Mouse (Mus musculus): ENCODE data around the gene Samd7. TPM values are rescaled to one million over a fixed set of nuclear protein-coding genes. Genes with fewer than 3 reads are reported as not detected.

The Samd7 gene
- polyA plus RNA-seq, 1 experiment, result 0.02 TPM

DNA sequence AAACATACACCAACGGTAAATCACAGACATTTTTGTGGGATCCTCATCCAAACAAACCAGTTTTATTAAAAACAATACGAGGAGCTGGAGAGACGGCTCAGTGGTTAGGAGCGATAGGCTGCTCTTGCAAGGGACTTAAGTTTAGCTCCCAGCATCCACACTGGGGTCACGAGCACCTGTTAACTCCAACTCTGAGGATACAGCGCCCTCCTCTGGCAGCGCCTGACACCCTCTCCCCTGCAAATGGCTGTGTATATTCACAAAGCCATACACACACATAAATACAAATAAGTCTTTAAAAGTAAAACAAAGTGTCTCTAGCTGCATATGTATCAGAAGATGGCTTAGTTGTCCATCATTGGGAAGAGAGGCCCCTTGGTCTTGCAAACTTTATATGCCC is 20.6 kb upstream of the Samd7 start:
- H3K27ac ChIP-seq (ENCODE audit: insufficient read depth, low read length), result no peak overlapping the region
- WGBS, result 82% methylated on average over 7 of the region's 7 CpGs
- no peaks in the 10 kb centered on the region for H3K4me1 ChIP-seq (ENCODE audit: control insufficient read depth, insufficient read depth, insufficient read length)
- TF ChIP-seq CTCF (IDR thresholded peaks at IDR 0.05; ENCODE audit: extremely low read depth, insufficient read depth, insufficient read length, insufficient replicate concordance) (no peak), POLR2A (IDR thresholded peaks at IDR 0.05; ENCODE audit: low read depth, low read length) (no peak)
- DNase-seq (ENCODE audit: low read depth in 1 of 2, low spot score in 2 of 2), result no peak
- H3K27me3 ChIP-seq (ENCODE audit: control insufficient read depth, insufficient read depth, low read length), result no peaks in the 10 kb centered on the region
- no peak overlapping the region for H3K4me3 ChIP-seq (ENCODE audit: extremely low read depth, insufficient read depth, insufficient read length)
- no peaks in the 10 kb centered on the region for H3K36me3 ChIP-seq (ENCODE audit: control insufficient read depth, insufficient read depth, low read length)

GRCm38 (mm10) chr3:30727209-30727608 is 18.9 kb upstream of the Samd7 start:
- no peaks in the 10 kb centered on the region for H3K27me3 ChIP-seq (ENCODE audit: control insufficient read depth, insufficient read depth, low read length)
- no peaks in the 10 kb centered on the region for H3K4me1 ChIP-seq (ENCODE audit: control insufficient read depth, insufficient read depth, insufficient read length)
- no peak overlapping the region for H3K4me3 ChIP-seq (ENCODE audit: extremely low read depth, insufficient read depth, insufficient read length)
- 78% methylated on average over 4 of the region's 4 CpGs for WGBS
- DNase-seq (ENCODE audit: low read depth in 1 of 2, low spot score in 2 of 2), result no peak
- H3K27ac ChIP-seq (ENCODE audit: insufficient read depth, low read length), result no peak overlapping the region
- no peaks in the 10 kb centered on the region for H3K36me3 ChIP-seq (ENCODE audit: control insufficient read depth, insufficient read depth, low read length)
- TF ChIP-seq POLR2A (IDR thresholded peaks at IDR 0.05; ENCODE audit: low read depth, low read length), result no peak
- TF ChIP-seq CTCF (IDR thresholded peaks at IDR 0.05; ENCODE audit: extremely low read depth, insufficient read depth, insufficient read length, insufficient replicate concordance), result no peak

DNA sequence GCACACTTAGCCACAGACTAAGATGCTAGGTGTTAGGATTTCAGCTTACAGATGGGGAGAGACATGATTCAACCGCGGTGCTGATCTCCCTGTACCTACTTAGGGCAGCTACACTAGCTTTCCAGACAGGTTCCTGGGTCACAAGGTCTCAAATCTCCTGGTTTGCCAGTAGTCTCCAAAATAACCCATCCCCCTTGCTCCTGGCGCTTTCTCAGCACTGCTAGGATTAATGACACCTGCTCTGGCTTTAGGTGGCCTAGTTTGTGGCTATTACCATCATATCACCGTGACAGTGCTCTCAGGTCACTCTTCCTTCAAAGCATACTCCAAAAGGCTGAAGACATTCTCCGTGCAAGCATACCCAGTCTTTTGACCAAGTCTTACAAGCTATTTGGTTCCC is 17.0 kb upstream of the Samd7 start:
- H3K36me3 ChIP-seq (ENCODE audit: control insufficient read depth, insufficient read depth, low read length), result no peaks in the 10 kb centered on the region
- no peak overlapping the region for H3K4me3 ChIP-seq (ENCODE audit: extremely low read depth, insufficient read depth, insufficient read length)
- H3K27me3 ChIP-seq (ENCODE audit: control insufficient read depth, insufficient read depth, low read length), result no peaks in the 10 kb centered on the region
- no peak for DNase-seq (ENCODE audit: low read depth in 1 of 2, low spot score in 2 of 2)
- H3K27ac ChIP-seq (ENCODE audit: insufficient read depth, low read length), result no peak overlapping the region
- WGBS, result 90% methylated on average over 5 of the region's 5 CpGs
- TF ChIP-seq CTCF (IDR thresholded peaks at IDR 0.05; ENCODE audit: extremely low read depth, insufficient read depth, insufficient read length, insufficient replicate concordance) (no peak), POLR2A (IDR thresholded peaks at IDR 0.05; ENCODE audit: low read depth, low read length) (no peak)
- H3K4me1 ChIP-seq (ENCODE audit: control insufficient read depth, insufficient read depth, insufficient read length), result no peaks in the 10 kb centered on the region

DNA sequence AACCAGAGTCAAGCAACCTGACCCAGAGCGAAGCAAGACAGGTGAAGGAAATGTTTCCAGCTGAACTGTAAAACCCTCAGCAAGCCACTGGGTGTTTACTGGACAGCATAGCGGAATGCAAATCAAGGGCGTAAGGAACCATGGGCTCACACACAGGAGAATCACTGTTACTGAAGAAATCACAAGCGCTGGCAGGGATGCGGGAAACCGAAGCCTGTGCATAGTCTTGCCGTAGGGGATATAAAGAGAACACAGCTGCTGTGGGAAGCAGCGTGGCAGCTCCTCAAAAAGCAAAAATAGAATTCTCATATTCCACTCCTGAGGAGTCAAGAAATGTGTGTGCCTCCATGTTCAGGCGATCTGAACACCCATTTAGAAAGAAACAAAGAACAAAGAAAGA is 9.3 kb upstream of the Samd7 start:
- Histone ChIP-seq H3K4me3 (ENCODE audit: extremely low read depth, insufficient read depth, insufficient read length) (no peak overlapping the region), H3K27ac (ENCODE audit: insufficient read depth, low read length) (no peak overlapping the region), H3K36me3 (ENCODE audit: control insufficient read depth, insufficient read depth, low read length) (no peaks in the 10 kb centered on the region), H3K4me1 (ENCODE audit: control insufficient read depth, insufficient read depth, insufficient read length) (no peaks in the 10 kb centered on the region), H3K27me3 (ENCODE audit: control insufficient read depth, insufficient read depth, low read length) (no peaks in the 10 kb centered on the region)
- no peak for DNase-seq (ENCODE audit: low read depth in 1 of 2, low spot score in 2 of 2)
- WGBS, result 91% methylated on average over 9 of the region's 9 CpGs
- TF ChIP-seq POLR2A (IDR thresholded peaks at IDR 0.05; ENCODE audit: low read depth, low read length) (no peak), CTCF (IDR thresholded peaks at IDR 0.05; ENCODE audit: extremely low read depth, insufficient read depth, insufficient read length, insufficient replicate concordance) (no peak)

GRCm38 (mm10) chr3:30741306-30741705 is 4.8 kb upstream of the Samd7 start:
- H3K36me3 ChIP-seq (ENCODE audit: control insufficient read depth, insufficient read depth, low read length), result no peaks in the 10 kb centered on the region
- 84% methylated on average over 6 of the region's 6 CpGs for WGBS
- no peak overlapping the region for H3K27ac ChIP-seq (ENCODE audit: insufficient read depth, low read length)
- TF ChIP-seq CTCF (IDR thresholded peaks at IDR 0.05; ENCODE audit: extremely low read depth, insufficient read depth, insufficient read length, insufficient replicate concordance) (no peak), POLR2A (IDR thresholded peaks at IDR 0.05; ENCODE audit: low read depth, low read length) (no peak)
- no peak for DNase-seq (ENCODE audit: low read depth in 1 of 2, low spot score in 2 of 2)
- H3K4me1 ChIP-seq (ENCODE audit: control insufficient read depth, insufficient read depth, insufficient read length), result no peaks in the 10 kb centered on the region
- no peaks in the 10 kb centered on the region for H3K27me3 ChIP-seq (ENCODE audit: control insufficient read depth, insufficient read depth, low read length)
- H3K4me3 ChIP-seq (ENCODE audit: extremely low read depth, insufficient read depth, insufficient read length), result no peak overlapping the region

- WGBS, result 94% methylated on average over 7 of the region's 7 CpGs
- Histone ChIP-seq H3K4me1 (ENCODE audit: control insufficient read depth, insufficient read depth, insufficient read length) (no peaks in the 10 kb centered on the region), H3K4me3 (ENCODE audit: extremely low read depth, insufficient read depth, insufficient read length) (no peak overlapping the region), H3K27me3 (ENCODE audit: control insufficient read depth, insufficient read depth, low read length) (no peaks in the 10 kb centered on the region), H3K27ac (ENCODE audit: insufficient read depth, low read length) (no peak overlapping the region), H3K36me3 (ENCODE audit: control insufficient read depth, insufficient read depth, low read length) (no peaks in the 10 kb centered on the region)
- no peak for DNase-seq (ENCODE audit: low read depth in 1 of 2, low spot score in 2 of 2)
- TF ChIP-seq POLR2A (IDR thresholded peaks at IDR 0.05; ENCODE audit: low read depth, low read length), result no peak
- no peak for TF ChIP-seq CTCF (IDR thresholded peaks at IDR 0.05; ENCODE audit: extremely low read depth, insufficient read depth, insufficient read length, insufficient replicate concordance)
Measured at GRCm38 (mm10) chr3:30742891-30743290, 3.2 kb upstream of the Samd7 start.

DNA sequence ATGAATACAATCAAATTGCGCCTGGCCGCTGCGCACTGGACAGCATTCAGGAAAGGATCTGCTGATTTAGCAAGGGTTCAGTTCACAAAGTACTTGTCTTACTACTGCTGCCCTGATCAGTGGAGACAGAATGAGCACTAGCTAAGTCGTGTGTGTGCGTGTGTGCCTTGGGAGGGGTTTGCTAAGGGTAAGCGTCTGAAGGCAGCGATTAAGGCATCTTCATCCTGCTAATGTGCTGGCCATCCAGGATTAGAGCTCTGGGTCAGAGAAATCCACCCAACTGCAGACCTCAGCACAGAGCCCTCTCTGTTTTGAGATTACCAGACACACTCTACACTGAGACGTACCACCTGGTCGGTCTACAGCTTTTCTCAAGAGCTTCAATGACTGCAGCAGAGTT is 2.2 kb downstream of the Samd7 start:
- no peak for DNase-seq (ENCODE audit: low read depth in 1 of 2, low spot score in 2 of 2)
- WGBS, result 91% methylated on average over 9 of the region's 9 CpGs
- Histone ChIP-seq H3K4me1 (ENCODE audit: control insufficient read depth, insufficient read depth, insufficient read length) (no peaks in the 10 kb centered on the region), H3K4me3 (ENCODE audit: extremely low read depth, insufficient read depth, insufficient read length) (no peak overlapping the region), H3K27me3 (ENCODE audit: control insufficient read depth, insufficient read depth, low read length) (no peaks in the 10 kb centered on the region), H3K36me3 (ENCODE audit: control insufficient read depth, insufficient read depth, low read length) (no peaks in the 10 kb centered on the region), H3K27ac (ENCODE audit: insufficient read depth, low read length) (no peak overlapping the region)
- TF ChIP-seq POLR2A (IDR thresholded peaks at IDR 0.05; ENCODE audit: low read depth, low read length) (no peak), CTCF (IDR thresholded peaks at IDR 0.05; ENCODE audit: extremely low read depth, insufficient read depth, insufficient read length, insufficient replicate concordance) (no peak)
